ENCODE assay signal across 7 mouse cellular contexts in genomic region chr12:75853559-75853958, GRCm38 (mm10). TPM values are rescaled to one million over a fixed set of nuclear protein-coding genes. Genes with fewer than 3 reads are reported as not detected.
DNase-seq lines count a peak whose midpoint lies in the region.

No protein-coding gene starts in this region.

- DNase-seq in Muller cell, postnatal 12 days (ENCODE audit: inconsistent ontology term): peak; percentile 56
- DNase-seq in adrenal gland, postnatal 14 days: peak; percentile 74
- DNase-seq in heart, postnatal 4 days: peak; percentile 50
- DNase-seq in lung, adult 18-20 months: peak; percentile 71 to 84
- no peak for DNase-seq in right cerebral cortex, postnatal 36 days (ENCODE audit: low spot score in 2 of 2)
- no peak for DNase-seq in left cerebral cortex, adult 9 months (ENCODE audit: low spot score in 2 of 2)
- DNase-seq in layer of hippocampus, postnatal 36 days: no peak

RNA-seq across cellular contexts. Expression of gene Syne2, which starts 35.6 kb away (rescaled TPM):
- 61.7 and 63.1 TPM in 2 replicates for total RNA-seq in adrenal gland, postnatal 14 days (2021)
- 10 to 100 TPM; 55.3 to 65.4 TPM for total RNA-seq in heart, postnatal 4 days (2021)
- total RNA-seq in layer of hippocampus, postnatal 36 days (2021): 10 to 100 TPM; 21.0 to 25.0 TPM

Comparison
In these comparisons a context has a peak if more than half of its experiments do, and no peak if none do; other contexts are left out.
1. DNase-seq: peak in Muller cell, postnatal 12 days (single experiment), adrenal gland, postnatal 14 days (single experiment), heart, postnatal 4 days (single experiment) and lung, adult 18-20 months (2 of 2); none in right cerebral cortex, postnatal 36 days (0 of 2), left cerebral cortex, adult 9 months (0 of 2) and layer of hippocampus, postnatal 36 days (0 of 2).